Mouse (Mus musculus) embryonic fibroblast, embryonic 13.5 days (primary cell): Measurements from ENCODE around the gene Ftl1-ps1. TPM values are rescaled to one million over a fixed set of nuclear protein-coding genes. Genes with fewer than 3 reads are reported as not detected.

Experiments used
- H3K27ac ChIP-seq: 2 replicates; pipeline ENCODE4 v1.5.1; 2012; ENCODE audit warnings: low read length, control low read depth, inconsistent platforms; ENCODE audit not compliant: insufficient read depth
- H3K4me1 ChIP-seq: 2 replicates; pipeline ENCODE4 v1.6.1; 2011; ENCODE audit warnings: low read length; ENCODE audit not compliant: control insufficient read depth, insufficient read depth
- H3K4me3 ChIP-seq: 2 replicates; pipeline ENCODE4 v1.5.1; 2011; ENCODE audit warnings: mild to moderate bottlenecking, control low read depth, low read length; ENCODE audit not compliant: insufficient read depth
- CTCF ChIP-seq: IDR thresholded peaks from 2 replicates; pipeline ENCODE4 v1.5.1; 2011; ENCODE audit warnings: mild to moderate bottlenecking, control low read depth, low read length, moderate library complexity, borderline replicate concordance; ENCODE audit not compliant: insufficient read depth
- POLR2A ChIP-seq: IDR thresholded peaks from 2 replicates; pipeline ENCODE4 v1.6.1; 2011; ENCODE audit warnings: low read depth, mild to moderate bottlenecking, control low read depth, low read length, moderate library complexity
- polyA plus RNA-seq: library from polyadenylated mRNA; stranded (reverse); fragments of >200 nt; gene quantifications from 2 replicates; pipeline ENCODE4 v1.2.4, GENCODE M21; 2011; ENCODE audit warnings: low read depth; ENCODE audit not compliant: missing spikeins, insufficient read length

Gene Ftl1-ps1
- polyA plus RNA-seq, 1 experiment = 513 TPM

- H3K4me3 ChIP-seq = no peak overlapping the region
- TF ChIP-seq CTCF (no peak), POLR2A (no peak)
- no peaks in the 10 kb centered on the region for H3K4me1 ChIP-seq
- H3K27ac ChIP-seq = no peak overlapping the region
These were observed 8.3 kb upstream of the Ftl1-ps1 start for GRCm38 (mm10) chr13:74391156-74391555.

- H3K4me1 ChIP-seq = no peaks in the 10 kb centered on the region
- no peak overlapping the region for H3K27ac ChIP-seq
- H3K4me3 ChIP-seq = no peak overlapping the region
These were observed 40.4 kb downstream of the Ftl1-ps1 start for GRCm38 (mm10) chr13:74439895-74440294.

More at GRCm38 (mm10) chr13:74439895-74440294, 40.4 kb downstream of the Ftl1-ps1 start:
- TF ChIP-seq POLR2A = no peak
- no peak for TF ChIP-seq CTCF

Other genes with a start within 250 kb of the Ftl1-ps1 start
- 53.4 and 58.5 TPM in 2 replicates for gene Exoc3, start 191.0 kb upstream of the Ftl1-ps1 start, polyA plus RNA-seq
- gene Ahrr, start 107.4 kb upstream of the Ftl1-ps1 start, polyA plus RNA-seq = 15.7 and 18.5 TPM in 2 replicates
- 121 and 123 TPM in 2 replicates for gene Pdcd6, start 82.1 kb upstream of the Ftl1-ps1 start, polyA plus RNA-seq
- gene Sdha, start 49.4 kb upstream of the Ftl1-ps1 start, polyA plus RNA-seq = 224 and 225 TPM in 2 replicates
- 62.2 and 70.0 TPM in 2 replicates for gene Ccdc127, start 49.4 kb upstream of the Ftl1-ps1 start, polyA plus RNA-seq
- not detected in 2 replicates for gene Lrrc14b, start 35.7 kb upstream of the Ftl1-ps1 start, polyA plus RNA-seq
- 3.0 and 6.1 TPM in 2 replicates for gene Zfp72, start 8.9 kb upstream of the Ftl1-ps1 start, polyA plus RNA-seq
- gene Zfp825, start 94.3 kb downstream of the Ftl1-ps1 start, polyA plus RNA-seq = 12.9 and 16.4 TPM in 2 replicates
- 61.2 and 102 TPM in 2 replicates for gene Erap1, start 239.9 kb downstream of the Ftl1-ps1 start, polyA plus RNA-seq